32 mouse cellular contexts compared by ENCODE assay signal in the genomic region with DNA sequence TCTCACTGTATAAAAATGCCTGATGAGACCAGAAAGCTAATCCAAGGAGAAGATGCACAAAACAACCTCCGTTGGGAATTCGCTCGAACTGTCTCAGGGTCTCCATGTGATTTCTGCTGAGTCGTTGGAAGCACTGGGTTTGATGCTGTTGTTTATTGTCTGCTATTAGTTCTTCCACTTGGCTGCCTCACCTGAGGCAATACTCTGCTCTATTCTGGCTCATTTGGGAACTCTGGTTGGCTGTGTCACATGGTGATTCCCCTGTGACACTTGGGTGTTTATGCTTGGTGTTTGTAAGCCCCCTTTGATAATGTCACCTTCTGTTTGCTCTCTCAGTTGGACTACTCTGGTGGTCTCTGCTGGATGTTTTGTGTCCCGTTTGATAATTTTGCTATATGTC.
"Had no signal": no experiment of that assay in that cellular context is flagged by ENCODE, and none has a peak within 500 bp of the region (broad histone marks: within the 10 kb centered on the region; RNA-seq: fewer than 3 reads in every experiment).

No protein-coding gene starts in this region.

- H3K4me1 ChIP-seq: limb, embryonic 15.5 days; liver, embryonic 13.5 days; liver, embryonic 15.5 days; lung, embryonic 15.5 days; megakaryocyte, embryonic 14.5 days had no signal

- DNase-seq: left cerebral cortex, postnatal 4 days; liver; liver, embryonic 13.5 days; liver, postnatal 0 days; lung, adult 18-20 months; lung, adult 2 months; lung, embryonic 14.5 days; lung, postnatal 10 days; lung, postnatal 14 days; lung, postnatal 36 days; lung, postnatal 4 days; midbrain, embryonic 14.5 days had no signal

- H3K27me3 ChIP-seq: limb, embryonic 12.5 days; limb, embryonic 13.5 days; limb, embryonic 15.5 days; liver, embryonic 12.5 days; liver, embryonic 13.5 days; liver, embryonic 15.5 days; lung, embryonic 15.5 days; midbrain, embryonic 12.5 days; midbrain, embryonic 13.5 days; midbrain, embryonic 15.5 days had no signal

- H3K4me3 ChIP-seq: left cerebral cortex, adult 2 months; limb, embryonic 10.5 days; limb, embryonic 12.5 days; limb, embryonic 13.5 days; limb, embryonic 15.5 days; liver, embryonic 12.5 days; liver, embryonic 13.5 days; liver, embryonic 15.5 days; lung, embryonic 15.5 days; megakaryocyte, embryonic 14.5 days; midbrain, embryonic 10.5 days; midbrain, embryonic 12.5 days; midbrain, embryonic 13.5 days; midbrain, embryonic 15.5 days; myocyte had no signal

- H3K4me2 ChIP-seq: limb, embryonic 12.5 days; limb, embryonic 13.5 days; limb, embryonic 15.5 days; liver, embryonic 11.5 days; liver, embryonic 12.5 days; liver, embryonic 13.5 days; liver, embryonic 15.5 days; lung, embryonic 14.5 days; lung, embryonic 15.5 days; midbrain, embryonic 11.5 days; midbrain, embryonic 12.5 days; midbrain, embryonic 13.5 days; midbrain, embryonic 15.5 days had no signal

- H3K27ac ChIP-seq: left cerebral cortex, adult 2 months; limb, embryonic 10.5 days; limb, embryonic 12.5 days; limb, embryonic 13.5 days; limb, embryonic 15.5 days; liver, embryonic 12.5 days; liver, embryonic 13.5 days; liver, embryonic 14.5 days; liver, embryonic 15.5 days; lung, embryonic 15.5 days; macrophage; midbrain, embryonic 10.5 days; midbrain, embryonic 12.5 days; midbrain, embryonic 13.5 days; midbrain, embryonic 15.5 days had no signal

- H3K9ac ChIP-seq: limb, embryonic 12.5 days; limb, embryonic 13.5 days; limb, embryonic 15.5 days; liver, embryonic 12.5 days; liver, embryonic 13.5 days; liver, embryonic 14.5 days; liver, embryonic 15.5 days; liver, postnatal 0 days; lung, embryonic 14.5 days; lung, embryonic 15.5 days; midbrain, embryonic 12.5 days; midbrain, embryonic 13.5 days; midbrain, embryonic 15.5 days had no signal

- H3K36me3 ChIP-seq: limb, embryonic 10.5 days; limb, embryonic 12.5 days; limb, embryonic 13.5 days; limb, embryonic 15.5 days; liver, embryonic 12.5 days; liver, embryonic 13.5 days; liver, embryonic 15.5 days; lung, embryonic 15.5 days; midbrain, embryonic 10.5 days; midbrain, embryonic 12.5 days; midbrain, embryonic 13.5 days; midbrain, embryonic 15.5 days had no signal

- H3K9me3 ChIP-seq: limb, embryonic 10.5 days; limb, embryonic 12.5 days; limb, embryonic 13.5 days; limb, embryonic 15.5 days; liver, embryonic 12.5 days; liver, embryonic 13.5 days; liver, embryonic 15.5 days; lung, embryonic 15.5 days; midbrain, embryonic 10.5 days; midbrain, embryonic 12.5 days; midbrain, embryonic 13.5 days; midbrain, embryonic 15.5 days had no signal

- ATAC-seq: liver, embryonic 12.5 days; liver, postnatal 0 days; lung, postnatal 0 days; midbrain, embryonic 13.5 days; midbrain, embryonic 15.5 days; midbrain, embryonic 16.5 days had no signal
